Mouse (Mus musculus): ENCODE data around the gene Ropn1l. TPM values are rescaled to one million over a fixed set of nuclear protein-coding genes. Genes with fewer than 3 reads are reported as not detected.

The Ropn1l gene
- total and polyA plus RNA-seq, 2 experiments = 8.0 to 12.1 TPM

DNA sequence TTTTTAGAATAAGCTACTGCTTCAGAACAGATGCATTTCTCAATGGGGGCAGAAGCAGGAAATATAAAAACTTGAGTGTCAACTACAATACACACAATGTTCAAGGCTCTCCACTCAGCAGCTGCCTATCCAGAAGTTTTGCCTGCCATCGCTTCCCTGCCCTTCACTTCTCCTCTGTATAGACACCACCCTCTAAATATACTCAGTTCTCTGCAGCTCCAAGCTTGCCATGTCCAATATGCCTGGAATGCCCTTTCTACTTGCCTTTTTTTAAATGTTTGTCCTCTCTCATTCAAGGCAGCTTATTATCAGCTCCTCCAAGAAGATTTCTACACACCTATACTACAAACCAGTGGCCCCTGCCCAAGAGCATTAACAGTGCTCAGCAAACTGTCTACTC, 23.1 kb upstream of the Ropn1l start:
- no peak overlapping the region for H3K4me3 ChIP-seq (ENCODE audit: insufficient read depth, low read depth, low read length)

DNA sequence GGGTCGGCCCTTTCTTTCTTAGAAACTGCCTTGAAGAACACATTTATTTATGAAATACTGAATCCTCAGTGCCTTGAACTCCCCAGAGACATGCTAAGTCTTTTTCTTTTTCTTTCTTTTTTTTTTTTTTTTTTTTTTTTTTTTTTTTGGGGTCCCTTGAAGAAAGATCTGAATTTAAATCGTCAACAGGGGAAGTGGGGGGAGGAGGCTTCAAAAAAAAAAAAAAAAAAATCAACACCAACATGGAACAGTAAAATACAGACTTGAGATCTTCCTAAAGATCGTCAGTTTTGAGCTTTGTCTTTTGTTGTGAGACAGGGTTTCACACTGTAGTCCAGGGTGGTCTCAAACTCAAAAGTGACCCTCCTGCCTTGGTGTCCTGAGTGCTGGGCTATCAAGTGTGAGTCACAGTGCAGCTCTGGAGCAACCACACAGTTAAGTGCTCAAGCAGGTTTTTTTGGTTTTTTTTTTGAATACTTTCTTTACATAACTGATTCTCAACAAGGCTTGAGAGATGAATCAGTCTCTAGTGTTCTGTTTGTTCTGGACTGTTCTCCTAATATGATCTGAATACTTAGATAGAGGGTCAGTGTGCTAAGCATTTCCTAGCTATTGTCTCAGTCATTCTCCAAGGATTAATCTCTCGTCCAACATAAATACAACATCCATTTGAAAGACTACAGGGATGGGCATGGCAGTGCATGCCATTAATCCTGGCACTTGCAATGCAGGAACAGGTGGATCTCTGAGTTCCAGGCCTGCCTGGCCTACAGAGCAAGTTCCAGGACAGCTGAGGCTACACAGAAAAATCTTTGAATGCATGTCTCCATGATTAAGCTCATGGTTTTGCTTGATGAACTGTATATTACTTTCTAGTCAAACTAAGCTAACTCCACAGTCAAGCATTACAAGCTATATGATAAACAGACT, 19.4 kb upstream of the Ropn1l start:
- H3K27me3 ChIP-seq (ENCODE audit: control insufficient read depth, insufficient read depth, low read length) = no peaks in the 10 kb centered on the region
- DNase-seq (ENCODE audit: extremely low read depth, low read depth, low spot score) = no peak
- H3K4me1 ChIP-seq (ENCODE audit: control insufficient read depth, insufficient read depth, low read length) = no peaks in the 10 kb centered on the region
- H3K79me2 ChIP-seq (ENCODE audit: control insufficient read depth, insufficient read depth, low read length) = no peaks in the 10 kb centered on the region
- H3K4me3 ChIP-seq (ENCODE audit: insufficient read depth, low read depth, low read length) = no peak overlapping the region
- no peak overlapping the region for H3K27ac ChIP-seq (replicated peaks; ENCODE audit: insufficient read depth, low read depth, low read length)
- peaks cover 57% of the 10 kb centered on the region for H3K36me3 ChIP-seq (ENCODE audit: control insufficient read depth, insufficient read depth, low read length)
- TF ChIP-seq CTCF (IDR thresholded peaks at IDR 0.05; ENCODE audit: low read depth, low read length) = no peak
- no peak overlapping the region for H3K9ac ChIP-seq (ENCODE audit: low read depth, low read length)
- WGBS = 78% methylated on average over 4 of the region's 4 CpGs

More for the DNA sequence above, 23.1 kb upstream of the Ropn1l start:
- no peak overlapping the region for H3K9ac ChIP-seq (ENCODE audit: low read depth, low read length)
- WGBS = 94% methylated on average over 1 of the region's 1 CpGs
- peaks cover 63% of the 10 kb centered on the region for H3K36me3 ChIP-seq (ENCODE audit: control insufficient read depth, insufficient read depth, low read length)
- no peaks in the 10 kb centered on the region for H3K27me3 ChIP-seq (ENCODE audit: control insufficient read depth, insufficient read depth, low read length)
- no peak overlapping the region for H3K27ac ChIP-seq (replicated peaks; ENCODE audit: insufficient read depth, low read depth, low read length)
- H3K4me1 ChIP-seq (ENCODE audit: control insufficient read depth, insufficient read depth, low read length) = no peaks in the 10 kb centered on the region
- no peak for TF ChIP-seq CTCF (IDR thresholded peaks at IDR 0.05; ENCODE audit: low read depth, low read length)
- TF ChIP-seq POLR2A (IDR thresholded peaks at IDR 0.05; ENCODE audit: extremely low read depth, insufficient read depth, low read length) = no peak
- DNase-seq (ENCODE audit: extremely low read depth, low read depth, low spot score) = no peak
- no peaks in the 10 kb centered on the region for H3K79me2 ChIP-seq (ENCODE audit: control insufficient read depth, insufficient read depth, low read length)

DNA sequence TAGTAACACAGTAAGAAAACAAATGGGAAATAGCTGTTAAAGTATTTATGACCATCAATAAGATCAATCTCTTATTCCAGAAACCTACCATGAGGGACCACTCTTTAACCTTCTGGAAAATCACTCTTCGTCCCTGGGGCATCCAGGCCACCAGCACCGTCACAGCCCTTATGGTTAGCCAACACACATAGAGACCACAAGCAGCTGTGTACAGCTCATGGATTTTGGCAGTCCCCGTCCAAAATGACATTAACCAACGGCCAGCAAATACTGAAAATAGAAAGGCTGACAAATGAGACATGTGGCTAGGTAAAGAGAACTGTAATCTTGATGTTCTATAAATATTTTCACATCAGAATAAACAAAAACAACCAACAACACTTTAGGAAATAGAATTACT, 18.0 kb upstream of the Ropn1l start:
- no peak for DNase-seq (ENCODE audit: extremely low read depth, low read depth, low spot score)
- H3K36me3 ChIP-seq (ENCODE audit: control insufficient read depth, insufficient read depth, low read length) = peaks cover 59% of the 10 kb centered on the region
- WGBS = 85% methylated on average over 4 of the region's 4 CpGs
- TF ChIP-seq POLR2A (IDR thresholded peaks at IDR 0.05; ENCODE audit: extremely low read depth, insufficient read depth, low read length) (no peak), CTCF (IDR thresholded peaks at IDR 0.05; ENCODE audit: low read depth, low read length) (no peak)
- H3K4me1 ChIP-seq (ENCODE audit: control insufficient read depth, insufficient read depth, low read length) = no peaks in the 10 kb centered on the region; the same call in 1 of the 2 replicates
- H3K27ac ChIP-seq (replicated peaks; ENCODE audit: insufficient read depth, low read depth, low read length) = no peak overlapping the region
- no peaks in the 10 kb centered on the region; the same call in 1 of the 2 replicates for H3K79me2 ChIP-seq (ENCODE audit: control insufficient read depth, insufficient read depth, low read length)
- no peak overlapping the region for H3K4me3 ChIP-seq (ENCODE audit: insufficient read depth, low read depth, low read length)
- H3K9ac ChIP-seq (ENCODE audit: low read depth, low read length) = no peak overlapping the region
- no peaks in the 10 kb centered on the region for H3K27me3 ChIP-seq (ENCODE audit: control insufficient read depth, insufficient read depth, low read length)

- TF ChIP-seq CTCF (IDR thresholded peaks at IDR 0.05; ENCODE audit: low read depth, low read length) (no peak), POLR2A (IDR thresholded peaks at IDR 0.05; ENCODE audit: extremely low read depth, insufficient read depth, low read length) (no peak)
- DNase-seq (ENCODE audit: extremely low read depth, low read depth, low spot score) = no peak
- Histone ChIP-seq H3K4me1 (ENCODE audit: control insufficient read depth, insufficient read depth, low read length) (no peaks in the 10 kb centered on the region; the same call in 1 of the 2 replicates), H3K27ac (replicated peaks; ENCODE audit: insufficient read depth, low read depth, low read length) (no peak overlapping the region), H3K4me3 (ENCODE audit: insufficient read depth, low read depth, low read length) (no peak overlapping the region), H3K9ac (ENCODE audit: low read depth, low read length) (no peak overlapping the region), H3K36me3 (ENCODE audit: control insufficient read depth, insufficient read depth, low read length) (peaks cover 62% of the 10 kb centered on the region), H3K27me3 (ENCODE audit: control insufficient read depth, insufficient read depth, low read length) (no peaks in the 10 kb centered on the region), H3K79me2 (ENCODE audit: control insufficient read depth, insufficient read depth, low read length) (no peaks in the 10 kb centered on the region; the same call in 1 of the 2 replicates)
- WGBS = 82% methylated on average over 4 of the region's 4 CpGs
These were observed 16.0 kb upstream of the Ropn1l start for GRCm38 (mm10) chr15:31469497-31469896.

DNA sequence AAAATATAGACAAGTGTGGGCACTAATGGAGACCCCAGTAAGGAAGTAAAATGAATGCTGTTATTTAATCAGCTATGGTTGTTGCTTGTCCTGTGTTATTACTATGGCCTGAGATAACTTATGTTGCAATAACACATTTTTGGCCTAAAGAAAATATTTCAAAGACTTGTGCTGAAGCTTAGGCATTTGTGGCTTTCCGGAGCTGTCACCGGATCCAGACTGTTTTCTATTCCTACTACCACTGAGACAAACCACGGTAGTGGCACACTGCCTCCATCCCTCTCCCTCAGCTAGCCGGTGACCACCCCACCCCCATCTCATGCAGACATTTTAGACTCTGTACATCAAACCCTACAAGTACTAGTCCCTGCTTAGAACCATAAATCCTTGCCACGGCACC, 15.3 kb upstream of the Ropn1l start:
- no peak for DNase-seq (ENCODE audit: extremely low read depth, low read depth, low spot score)
- H3K4me3 ChIP-seq (ENCODE audit: insufficient read depth, low read depth, low read length) = no peak overlapping the region
- H3K36me3 ChIP-seq (ENCODE audit: control insufficient read depth, insufficient read depth, low read length) = peaks cover 62% of the 10 kb centered on the region
- no peaks in the 10 kb centered on the region for H3K27me3 ChIP-seq (ENCODE audit: control insufficient read depth, insufficient read depth, low read length)
- H3K27ac ChIP-seq (replicated peaks; ENCODE audit: insufficient read depth, low read depth, low read length) = no peak overlapping the region
- no peaks in the 10 kb centered on the region; the same call in 1 of the 2 replicates for H3K4me1 ChIP-seq (ENCODE audit: control insufficient read depth, insufficient read depth, low read length)
- TF ChIP-seq POLR2A (IDR thresholded peaks at IDR 0.05; ENCODE audit: extremely low read depth, insufficient read depth, low read length) = no peak
- no peak for TF ChIP-seq CTCF (IDR thresholded peaks at IDR 0.05; ENCODE audit: low read depth, low read length)
- H3K79me2 ChIP-seq (ENCODE audit: control insufficient read depth, insufficient read depth, low read length) = no peaks in the 10 kb centered on the region; the same call in 1 of the 2 replicates
- 85% methylated on average over 5 of the region's 5 CpGs for WGBS
- H3K9ac ChIP-seq (ENCODE audit: low read depth, low read length) = no peak overlapping the region

DNA sequence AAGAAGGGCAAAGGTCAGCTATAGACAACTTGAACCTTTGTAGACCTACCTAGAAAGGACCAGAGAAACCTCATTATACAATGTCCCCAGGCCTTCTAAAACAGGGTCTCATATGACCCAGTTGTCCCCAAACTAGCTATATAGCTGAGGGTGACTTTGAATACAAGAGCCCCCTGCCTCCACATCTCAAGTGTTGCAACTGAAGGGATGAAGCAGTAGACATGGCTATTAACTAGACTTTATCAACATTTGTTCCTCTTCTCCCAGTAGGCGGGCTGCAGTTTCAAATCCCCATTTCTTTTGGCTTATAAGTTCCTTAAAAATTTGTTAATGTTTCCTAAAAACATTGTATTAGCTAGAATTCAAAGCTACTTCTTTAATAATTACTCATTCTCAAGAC, 13.2 kb upstream of the Ropn1l start:
- Histone ChIP-seq H3K4me3 (ENCODE audit: insufficient read depth, low read depth, low read length) (no peak overlapping the region), H3K4me1 (ENCODE audit: control insufficient read depth, insufficient read depth, low read length) (no peaks in the 10 kb centered on the region; the same call in 1 of the 2 replicates), H3K79me2 (ENCODE audit: control insufficient read depth, insufficient read depth, low read length) (no peaks in the 10 kb centered on the region; the same call in 1 of the 2 replicates), H3K27ac (replicated peaks; ENCODE audit: insufficient read depth, low read depth, low read length) (no peak overlapping the region; the same call in 1 of the 2 replicates), H3K9ac (ENCODE audit: low read depth, low read length) (no peak overlapping the region), H3K27me3 (ENCODE audit: control insufficient read depth, insufficient read depth, low read length) (no peaks in the 10 kb centered on the region), H3K36me3 (ENCODE audit: control insufficient read depth, insufficient read depth, low read length) (peaks cover 73% of the 10 kb centered on the region)
- WGBS = 89% methylated on average over 1 of the region's 1 CpGs
- TF ChIP-seq CTCF (IDR thresholded peaks at IDR 0.05; ENCODE audit: low read depth, low read length) = no peak
- DNase-seq (ENCODE audit: extremely low read depth, low read depth, low spot score) = no peak

All from liver, adult 2 months (tissue).